Mouse (Mus musculus) cerebellum, adult 2 months (tissue): ENCODE data around the gene Vipr2. TPM values are rescaled to one million over a fixed set of nuclear protein-coding genes. Genes with fewer than 3 reads are reported as not detected.
A peak's percentile ranks its signal among the peaks of the same experiment; 100 is the strongest.

Experiments
- DNase-seq, 2 experiments: peaks; one replicate each; pipeline ENCODE4 v3.0.0; 2021
- H3K27ac ChIP-seq: fragments of 200-500 bp; 2 replicates; pipeline ENCODE4 v1.5.1; 2012; ENCODE audit warnings: low read length, control low read depth, inconsistent platforms; ENCODE audit not compliant: insufficient read depth
- H3K27me3 ChIP-seq: fragments of 200-500 bp; 2 replicates; pipeline ENCODE4 v1.6.1; 2012; ENCODE audit warnings: inconsistent platforms, mild to moderate bottlenecking, low read length, moderate library complexity; ENCODE audit not compliant: control insufficient read depth, insufficient read depth
- H3K4me1 ChIP-seq: fragments of 200-500 bp; 2 replicates; pipeline ENCODE4 v1.6.1; 2011; ENCODE audit warnings: low read length; ENCODE audit not compliant: control insufficient read depth, insufficient read depth
- H3K4me3 ChIP-seq: fragments of 200-500 bp; replicated peaks from 2 replicates; pipeline ENCODE3; 2011; ENCODE audit warnings: mild to moderate bottlenecking, low read depth, low read length, control low read depth; ENCODE audit not compliant: insufficient read depth
- CTCF ChIP-seq: fragments of 200-500 bp; IDR thresholded peaks from 2 replicates; pipeline ENCODE4 v1.5.1; 2011; ENCODE audit warnings: low read depth, mild to moderate bottlenecking, control low read depth, low read length, moderate library complexity, borderline replicate concordance; ENCODE audit not compliant: insufficient read depth
- POLR2A ChIP-seq: fragments of 200-500 bp; IDR thresholded peaks from 2 replicates; pipeline ENCODE4 v1.6.1; 2011; ENCODE audit warnings: low read length, control low read depth, borderline replicate concordance; ENCODE audit not compliant: insufficient read depth
- WGBS: fragments of 180-500 bp; shearing (Covaris S2); methylation state at CpG from one replicate; pipeline ENCODE4 v1.1.7; 2018; 5-methylcytosine and 5-hydroxymethylcytosine counted together
- polyA plus RNA-seq: library from polyadenylated mRNA; depleted of rRNA; stranded (reverse); fragments of >200 nt; gene quantifications from 2 replicates; pipeline ENCODE4 v1.2.3, GENCODE M21; 2012; rRNA removed

Gene Vipr2
- polyA plus RNA-seq, result 7.8 and 11.2 TPM in 2 replicates

- no peaks in the 10 kb centered on the region; the same call in 1 of the 2 replicates for H3K27me3 ChIP-seq
- DNase-seq, result peak; percentile 56 to 65
- WGBS, result 7% methylated on average over 33 of the region's 33 CpGs
- H3K4me1 ChIP-seq, result no peaks in the 10 kb centered on the region
- no peak within 1 kb of the TSS for H3K27ac ChIP-seq
- TF ChIP-seq CTCF (no peak), POLR2A (0 out of 2 replicates have a peak, but pooled peaks have one; percentile 3)
- H3K4me3 ChIP-seq, result peak within 1 kb of the TSS; percentile 66
Measured at GRCm38 (mm10) chr12:116077074-116077854, at the start of gene Vipr2. Vipr2 (plus strand) TSS chr12:116077726.

GRCm38 (mm10) chr12:116028095-116028494, 49.4 kb upstream of the Vipr2 start:
- Histone ChIP-seq H3K4me3 (no peak overlapping the region), H3K27me3 (no peaks in the 10 kb centered on the region), H3K4me1 (no peaks in the 10 kb centered on the region), H3K27ac (no peak overlapping the region)
- 61% methylated on average over 2 of the region's 2 CpGs for WGBS
- DNase-seq, result no peak
- TF ChIP-seq POLR2A (no peak), CTCF (peak; percentile 22; the same call in 1 of the 2 replicates)

- no peaks in the 10 kb centered on the region for H3K4me1 ChIP-seq
- no peak overlapping the region for H3K4me3 ChIP-seq
- no peaks in the 10 kb centered on the region for H3K27me3 ChIP-seq
- DNase-seq, result no peak
- 58% methylated on average over 5 of the region's 5 CpGs for WGBS
- TF ChIP-seq CTCF, result no peak
- TF ChIP-seq POLR2A, result no peak
- H3K27ac ChIP-seq, result no peak overlapping the region
Measured at GRCm38 (mm10) chr12:116035346-116035745, 42.2 kb upstream of the Vipr2 start.

- WGBS, result 94% methylated on average over 5 of the region's 5 CpGs
- no peak overlapping the region for H3K4me3 ChIP-seq
- H3K4me1 ChIP-seq, result peaks cover 8% of the 10 kb centered on the region
- TF ChIP-seq POLR2A (no peak), CTCF (no peak)
- DNase-seq, result no peak
- no peaks in the 10 kb centered on the region for H3K27me3 ChIP-seq
- H3K27ac ChIP-seq, result no peak overlapping the region
Measured at GRCm38 (mm10) chr12:116044785-116045184, 32.7 kb upstream of the Vipr2 start.

- Histone ChIP-seq H3K27ac (peak within 1 kb of the TSS; percentile 92), H3K27me3 (no peaks in the 10 kb centered on the region), H3K4me1 (peaks cover 8% of the 10 kb centered on the region), H3K4me3 (peak within 1 kb of the TSS; percentile 92)
- no peak for TF ChIP-seq CTCF
- peak; percentile 43; the same call in 1 of the 2 replicates for TF ChIP-seq POLR2A
- peak; percentile 98 for DNase-seq
- WGBS, result under 1% methylated on average over 55 of the region's 55 CpGs
Measured at GRCm38 (mm10) chr12:116047440-116048377, 29.8 kb upstream of the Vipr2 start, which contains the start of gene Zfp386. Zfp386 (plus strand) TSS chr12:116047724.

- Histone ChIP-seq H3K27me3 (no peaks in the 10 kb centered on the region), H3K27ac (peak overlapping the region; percentile 60; the same call in 1 of the 2 replicates), H3K4me1 (peaks cover 8% of the 10 kb centered on the region), H3K4me3 (peak overlapping the region; percentile 92)
- no peak for TF ChIP-seq CTCF
- WGBS, result 65% methylated on average over 7 of the region's 7 CpGs
- DNase-seq, result no peak
Measured at GRCm38 (mm10) chr12:116048766-116049165, 28.8 kb upstream of the Vipr2 start.

GRCm38 (mm10) chr12:116049236-116049635, 28.3 kb upstream of the Vipr2 start:
- Histone ChIP-seq H3K4me1 (peaks cover 8% of the 10 kb centered on the region), H3K27ac (no peak overlapping the region), H3K4me3 (no peak overlapping the region), H3K27me3 (no peaks in the 10 kb centered on the region)
- WGBS, result 89% methylated on average over 3 of the region's 3 CpGs
- no peak for DNase-seq
- TF ChIP-seq POLR2A (no peak), CTCF (no peak)

GRCm38 (mm10) chr12:116049701-116050100, 27.8 kb upstream of the Vipr2 start:
- H3K27ac ChIP-seq, result no peak overlapping the region
- whole genome bisulfite sequencing, result 76% methylated on average over 6 of the region's 6 CpGs
- H3K4me3 ChIP-seq, result no peak overlapping the region
- DNase-seq, result no peak
- TF ChIP-seq POLR2A (no peak), CTCF (peak; percentile 32; the same call in 1 of the 2 replicates)
- H3K4me1 ChIP-seq, result peaks cover 8% of the 10 kb centered on the region
- no peaks in the 10 kb centered on the region for H3K27me3 ChIP-seq
